Mouse (Mus musculus): ENCODE results near the gene Erbb3. TPM values are rescaled to one million over a fixed set of nuclear protein-coding genes. Genes with fewer than 3 reads are reported as not detected.
"Not testable (repeated sequence)": the region's sequence is repeated elsewhere in the genome, so short reads cannot be mapped to it uniquely, and the experiment has no call there.

Gene Erbb3
- 31.2 and 32.4 TPM in 2 replicates for polyA plus RNA-seq (2014; fragmentation: Nextera tagmentation; extraction: Ambion mirVana)

DNA sequence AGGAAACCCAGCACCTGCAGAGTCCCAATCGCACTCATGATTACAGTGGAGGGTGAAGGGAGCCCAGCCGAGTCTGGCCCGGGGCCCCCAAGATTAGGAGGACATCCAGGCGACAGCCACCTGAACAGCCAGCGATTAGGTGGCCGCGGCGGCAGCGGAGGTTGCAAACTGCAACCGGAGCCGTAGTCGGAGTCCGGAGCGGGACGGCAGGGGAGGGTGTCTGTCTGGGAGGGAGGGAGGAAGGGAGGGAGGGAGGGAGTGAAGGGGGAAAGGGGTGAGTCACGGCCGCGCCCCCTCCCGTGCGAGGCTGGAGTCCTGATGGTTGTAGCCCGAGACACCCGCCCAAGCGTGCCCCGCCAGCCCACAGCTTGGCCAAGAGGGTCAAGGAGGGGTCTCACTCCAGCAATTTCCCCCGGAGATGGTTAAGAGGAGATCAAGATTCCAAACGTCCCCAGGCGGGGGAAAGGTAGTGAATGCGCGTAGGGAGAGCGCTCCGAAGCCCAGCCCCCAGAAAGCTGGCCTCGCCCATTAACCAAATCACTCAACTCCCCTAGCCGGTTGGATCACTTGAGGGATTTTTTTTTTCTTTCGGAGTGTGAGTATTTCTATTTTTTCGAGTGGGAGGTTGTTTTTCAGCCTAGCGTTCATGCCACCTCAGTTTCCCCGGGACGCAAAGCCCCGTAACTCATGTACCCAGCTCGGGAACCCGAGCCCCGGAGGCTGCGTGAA lies at the start of gene Erbb3:
Gene Erbb3 (minus strand): TSS at position 189 of the 729 bp plus-strand sequence.
- Histone ChIP-seq H3K4me2 (ENCODE audit: low read length) (peak within 1 kb of the TSS; percentile 91), H3K9me3 (ENCODE audit: control insufficient read depth, low read length) (no peaks in the 10 kb centered on the region), H3K27me3 (replicated peaks; ENCODE audit: control insufficient read depth, insufficient read depth, low read length) (peaks cover 37% of the 10 kb centered on the region), H3K4me1 (replicated peaks; ENCODE audit: control insufficient read depth, insufficient read depth, low read length) (0 out of 2 replicates have a peak, but pooled peaks cover 3% of the 10 kb centered on the region), H3K36me3 (ENCODE audit: control insufficient read depth, insufficient read depth, low read length) (no peaks in the 10 kb centered on the region), H3K4me3 (ENCODE audit: low read depth, low read length) (peak within 1 kb of the TSS; percentile 57), H3K27ac (ENCODE audit: low read depth) (peak within 1 kb of the TSS; percentile 82), H3K9ac (ENCODE audit: low read length) (peak within 1 kb of the TSS; percentile 55)
- DNase-seq (ENCODE audit: low spot score) = peak; percentile 90
- peak; percentile 77 for ATAC-seq (replicated peaks; ENCODE audit: low FRiP score, low TSS enrichment, low read depth)
- 0% methylated on average over 42 of the region's 43 CpGs for WGBS

DNA sequence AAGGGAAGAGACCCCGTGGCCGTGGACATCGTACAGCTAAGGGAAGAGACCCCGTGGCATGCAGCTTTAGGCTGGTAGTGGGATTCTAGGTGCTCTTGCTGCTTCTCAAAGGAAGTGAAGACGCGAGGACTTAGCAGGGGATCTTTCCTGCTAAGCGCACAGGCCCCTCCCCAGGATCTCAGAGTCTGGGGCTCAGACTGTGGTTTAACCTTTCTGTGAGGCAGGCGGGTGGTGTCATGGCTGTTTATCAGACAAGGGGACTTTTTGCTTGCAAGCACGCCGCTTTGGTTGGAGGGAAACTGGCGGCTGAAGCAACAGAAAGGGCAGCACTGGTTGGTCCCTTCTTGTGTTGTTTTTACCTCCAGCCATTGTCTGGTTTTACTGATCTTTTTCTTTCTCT lies 47.6 kb upstream of the Erbb3 start:
- Histone ChIP-seq H3K27ac (ENCODE audit: low read depth) (no peak overlapping the region), H3K9ac (ENCODE audit: low read length) (no peak overlapping the region), H3K4me3 (ENCODE audit: low read depth, low read length) (no peak overlapping the region), H3K36me3 (ENCODE audit: control insufficient read depth, insufficient read depth, low read length) (peaks cover 15% of the 10 kb centered on the region; the same call in 1 of the 2 replicates), H3K4me2 (ENCODE audit: low read length) (no peak overlapping the region), H3K4me1 (replicated peaks; ENCODE audit: control insufficient read depth, insufficient read depth, low read length) (no peaks in the 10 kb centered on the region), H3K9me3 (ENCODE audit: control insufficient read depth, low read length) (no peaks in the 10 kb centered on the region), H3K27me3 (replicated peaks; ENCODE audit: control insufficient read depth, insufficient read depth, low read length) (no peaks in the 10 kb centered on the region)
- DNase-seq (ENCODE audit: low spot score) (no peak), ATAC-seq (replicated peaks; ENCODE audit: low FRiP score, low TSS enrichment, low read depth) (no peak)
- WGBS = 24% methylated on average over 11 of the region's 11 CpGs

DNA sequence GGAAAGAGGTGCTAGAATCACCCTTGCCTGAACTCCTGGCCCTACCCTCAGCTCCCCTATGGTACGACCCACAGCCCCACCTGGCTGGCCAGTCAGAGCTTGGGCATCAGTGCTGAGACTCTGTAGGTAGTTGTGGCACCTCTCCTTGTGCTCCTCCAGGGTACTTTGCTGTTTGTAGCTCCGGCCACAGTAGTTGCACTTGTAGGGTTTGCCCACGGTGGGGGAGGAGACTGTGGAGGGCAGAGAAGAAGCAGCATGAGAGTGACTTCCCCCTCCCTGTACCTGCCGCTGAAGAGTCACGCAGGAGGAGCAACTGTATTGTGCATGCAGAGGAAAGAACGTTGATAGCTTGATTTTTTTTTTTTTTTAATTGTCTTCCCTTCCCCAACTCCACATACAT lies 47.1 kb upstream of the Erbb3 start:
- 64% methylated on average over 6 of the region's 6 CpGs for WGBS

DNA sequence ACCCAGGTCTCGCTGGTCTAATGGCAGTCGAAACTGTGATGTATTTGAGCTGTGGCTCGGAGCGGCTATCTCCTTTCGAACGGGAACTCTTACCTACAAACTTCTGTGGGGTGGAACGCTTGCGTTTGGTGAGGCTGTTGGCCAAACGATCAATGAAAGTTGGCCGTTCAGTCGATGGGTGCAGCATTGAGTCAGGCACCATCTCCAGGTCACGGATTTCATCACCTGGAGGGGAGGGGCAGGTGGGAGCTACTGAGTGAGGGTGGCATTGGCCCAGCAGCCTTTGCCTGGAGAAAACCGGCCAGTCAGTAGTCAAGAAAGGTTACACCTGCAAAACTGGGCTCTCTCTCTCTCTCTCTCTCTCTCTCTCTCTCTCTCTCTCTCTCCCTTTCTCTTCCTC lies 46.2 kb upstream of the Erbb3 start:
- ATAC-seq (replicated peaks; ENCODE audit: low FRiP score, low TSS enrichment, low read depth) (no peak), DNase-seq (ENCODE audit: low spot score) (no peak)
- no peak overlapping the region for H3K4me3 ChIP-seq (ENCODE audit: low read depth, low read length)
- WGBS = 94% methylated on average over 13 of the region's 13 CpGs
- no peak overlapping the region for H3K9ac ChIP-seq (ENCODE audit: low read length)
- H3K36me3 ChIP-seq (ENCODE audit: control insufficient read depth, insufficient read depth, low read length) = peaks cover 15% of the 10 kb centered on the region; the same call in 1 of the 2 replicates
- H3K4me2 ChIP-seq (ENCODE audit: low read length) = no peak overlapping the region
- H3K27me3 ChIP-seq (replicated peaks; ENCODE audit: control insufficient read depth, insufficient read depth, low read length) = no peaks in the 10 kb centered on the region
- no peaks in the 10 kb centered on the region for H3K9me3 ChIP-seq (ENCODE audit: control insufficient read depth, low read length)
- no peak overlapping the region for H3K27ac ChIP-seq (ENCODE audit: low read depth)
- H3K4me1 ChIP-seq (replicated peaks; ENCODE audit: control insufficient read depth, insufficient read depth, low read length) = no peaks in the 10 kb centered on the region

More for the DNA sequence above, 47.1 kb upstream of the Erbb3 start:
- no peaks in the 10 kb centered on the region for H3K27me3 ChIP-seq (replicated peaks; ENCODE audit: control insufficient read depth, insufficient read depth, low read length)
- H3K4me3 ChIP-seq (ENCODE audit: low read depth, low read length) = no peak overlapping the region
- no peak overlapping the region for H3K9ac ChIP-seq (ENCODE audit: low read length)
- no peak overlapping the region for H3K27ac ChIP-seq (ENCODE audit: low read depth)
- no peaks in the 10 kb centered on the region for H3K4me1 ChIP-seq (replicated peaks; ENCODE audit: control insufficient read depth, insufficient read depth, low read length)
- no peak for ATAC-seq (replicated peaks; ENCODE audit: low FRiP score, low TSS enrichment, low read depth)
- no peaks in the 10 kb centered on the region for H3K9me3 ChIP-seq (ENCODE audit: control insufficient read depth, low read length)
- no peak for DNase-seq (ENCODE audit: low spot score)
- H3K36me3 ChIP-seq (ENCODE audit: control insufficient read depth, insufficient read depth, low read length) = peaks cover 15% of the 10 kb centered on the region; the same call in 1 of the 2 replicates
- no peak overlapping the region for H3K4me2 ChIP-seq (ENCODE audit: low read length)

DNA sequence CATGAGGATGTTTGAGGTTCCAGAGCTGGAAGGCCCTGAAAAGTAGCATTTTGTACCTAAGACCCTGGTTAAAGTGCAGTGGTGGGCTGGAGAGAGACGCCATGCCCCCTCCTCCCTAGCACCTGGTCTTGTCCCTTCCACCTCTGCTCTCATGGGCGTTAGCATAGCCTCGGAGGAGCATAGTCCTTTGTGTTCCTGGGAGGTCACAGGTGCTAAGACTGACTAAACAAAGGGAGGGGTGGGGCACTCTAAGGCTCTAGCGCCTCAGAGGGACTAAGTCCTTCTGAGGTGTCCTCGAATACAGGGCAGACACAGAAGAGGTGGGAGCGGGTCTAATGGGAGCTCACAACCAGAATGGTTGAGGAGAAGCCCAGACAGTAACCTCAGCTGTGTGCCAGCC lies 42.1 kb upstream of the Erbb3 start:
- Histone ChIP-seq H3K36me3 (ENCODE audit: control insufficient read depth, insufficient read depth, low read length) (0 out of 2 replicates have a peak, but pooled peaks cover 8% of the 10 kb centered on the region), H3K9ac (ENCODE audit: low read length) (no peak overlapping the region), H3K4me2 (ENCODE audit: low read length) (no peak overlapping the region), H3K9me3 (ENCODE audit: control insufficient read depth, low read length) (no peaks in the 10 kb centered on the region), H3K4me3 (ENCODE audit: low read depth, low read length) (no peak overlapping the region), H3K4me1 (replicated peaks; ENCODE audit: control insufficient read depth, insufficient read depth, low read length) (no peaks in the 10 kb centered on the region), H3K27me3 (replicated peaks; ENCODE audit: control insufficient read depth, insufficient read depth, low read length) (no peaks in the 10 kb centered on the region), H3K27ac (ENCODE audit: low read depth) (no peak overlapping the region)
- DNase-seq (ENCODE audit: low spot score) = no peak
- no peak for ATAC-seq (replicated peaks; ENCODE audit: low FRiP score, low TSS enrichment, low read depth)
- WGBS = 16% methylated on average over 6 of the region's 6 CpGs

DNA sequence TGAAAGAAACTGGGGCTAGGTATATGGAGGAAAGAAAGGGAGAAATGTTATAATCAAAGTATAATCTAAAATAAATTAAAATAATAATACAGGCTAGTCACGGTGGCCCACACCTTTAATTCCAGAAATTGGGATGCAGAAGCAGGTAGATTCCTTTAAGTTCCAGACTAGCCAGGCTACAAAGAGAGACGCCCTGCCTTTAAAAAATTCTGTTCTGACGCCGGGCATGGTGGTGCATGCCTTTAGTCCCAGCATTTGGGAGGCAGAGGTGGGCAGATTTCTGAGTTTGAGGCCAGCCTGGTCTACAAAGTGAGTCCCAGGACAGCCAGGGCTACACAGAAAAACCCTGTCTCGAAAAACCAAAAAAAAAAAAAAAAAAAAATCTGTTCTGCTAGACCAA lies 40.9 kb upstream of the Erbb3 start:
- H3K9me3 ChIP-seq (ENCODE audit: control insufficient read depth, low read length); H3K27ac ChIP-seq (ENCODE audit: low read depth); H3K4me1 ChIP-seq (replicated peaks; ENCODE audit: control insufficient read depth, insufficient read depth, low read length); H3K9ac ChIP-seq (ENCODE audit: low read length); H3K4me2 ChIP-seq (ENCODE audit: low read length); H3K27me3 ChIP-seq (replicated peaks; ENCODE audit: control insufficient read depth, insufficient read depth, low read length); H3K4me3 ChIP-seq (ENCODE audit: low read depth, low read length); ATAC-seq (replicated peaks; ENCODE audit: low FRiP score, low TSS enrichment, low read depth); DNase-seq (ENCODE audit: low spot score): not testable (repeated sequence)
- H3K36me3 ChIP-seq (ENCODE audit: control insufficient read depth, insufficient read depth, low read length) = peaks cover 13% of the 10 kb centered on the region
- WGBS = 91% methylated on average over 5 of the region's 5 CpGs

DNA sequence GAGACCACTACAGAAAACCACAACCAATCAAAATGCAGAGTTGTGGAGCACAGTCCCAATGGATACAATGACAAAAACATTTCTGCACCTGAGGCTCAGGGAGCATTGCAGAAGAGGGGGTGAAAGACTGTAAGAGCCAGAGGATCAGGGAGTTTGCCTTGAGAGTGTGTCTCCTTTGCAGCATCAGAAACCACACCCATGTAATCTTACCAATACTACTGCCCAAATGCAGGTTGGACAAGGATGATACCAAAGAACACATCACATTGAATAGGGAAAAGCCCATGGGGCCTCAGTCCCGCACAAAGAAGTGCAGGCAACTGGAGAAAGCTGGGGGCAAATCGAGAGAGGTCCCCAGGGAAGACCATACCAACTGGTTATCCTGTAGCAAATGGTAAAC lies 40.3 kb upstream of the Erbb3 start:
- ATAC-seq (replicated peaks; ENCODE audit: low FRiP score, low TSS enrichment, low read depth) (no peak), DNase-seq (ENCODE audit: low spot score) (no peak)
- no peak overlapping the region for H3K4me2 ChIP-seq (ENCODE audit: low read length)
- no peaks in the 10 kb centered on the region for H3K27me3 ChIP-seq (replicated peaks; ENCODE audit: control insufficient read depth, insufficient read depth, low read length)
- peaks cover 7% of the 10 kb centered on the region for H3K4me1 ChIP-seq (replicated peaks; ENCODE audit: control insufficient read depth, insufficient read depth, low read length)
- H3K9ac ChIP-seq (ENCODE audit: low read length) = no peak overlapping the region
- no peak overlapping the region for H3K27ac ChIP-seq (ENCODE audit: low read depth)
- peaks cover 17% of the 10 kb centered on the region for H3K36me3 ChIP-seq (ENCODE audit: control insufficient read depth, insufficient read depth, low read length)
- no peaks in the 10 kb centered on the region for H3K9me3 ChIP-seq (ENCODE audit: control insufficient read depth, low read length)
- WGBS = 86% methylated on average over 2 of the region's 2 CpGs
- H3K4me3 ChIP-seq (ENCODE audit: low read depth, low read length) = no peak overlapping the region

DNA sequence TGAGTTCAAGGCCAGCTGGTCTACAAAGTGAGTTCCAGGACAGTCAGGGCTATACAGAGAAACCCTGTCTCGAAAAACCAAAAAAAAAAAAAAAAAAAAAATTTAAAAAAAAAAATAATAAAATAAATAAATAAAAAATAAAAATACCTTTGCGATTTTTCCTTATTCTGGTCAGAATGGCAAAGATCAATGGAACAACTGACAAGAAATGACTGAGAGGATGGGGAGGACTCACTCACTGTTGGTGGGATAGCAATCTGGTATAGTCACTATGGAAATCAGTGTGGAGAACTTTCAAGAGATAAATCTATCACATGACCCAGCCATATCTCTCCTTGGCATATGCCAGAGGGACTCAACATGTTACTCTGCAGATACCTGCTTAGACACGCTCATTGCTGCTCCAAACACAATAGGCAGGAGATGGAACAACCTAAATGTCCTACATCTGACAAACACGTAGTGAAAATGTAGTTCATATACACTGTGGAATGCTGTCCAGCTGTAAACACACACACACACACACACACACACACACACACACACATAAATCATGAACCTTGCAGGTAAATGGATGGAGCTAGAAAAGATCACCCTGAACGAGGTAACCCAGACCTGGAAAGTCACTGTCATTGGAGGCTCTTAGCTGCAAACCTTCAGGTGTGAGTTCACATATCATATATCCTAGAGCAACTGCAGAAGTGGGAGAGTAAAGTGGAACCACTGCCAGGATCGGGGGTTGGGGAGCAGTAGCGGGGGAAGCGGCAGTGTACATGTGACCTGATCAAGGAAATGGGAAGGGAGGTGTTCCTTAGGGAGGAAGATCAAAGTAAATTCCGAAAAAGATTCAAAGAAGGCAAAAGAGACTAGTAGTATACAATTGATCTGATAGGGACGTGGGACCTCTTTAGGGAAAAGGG lies 38.2 kb upstream of the Erbb3 start:
- ATAC-seq (replicated peaks; ENCODE audit: low FRiP score, low TSS enrichment, low read depth) = no peak
- H3K4me3 ChIP-seq (ENCODE audit: low read depth, low read length) = no peak overlapping the region
- no peaks in the 10 kb centered on the region for H3K27me3 ChIP-seq (replicated peaks; ENCODE audit: control insufficient read depth, insufficient read depth, low read length)
- no peak overlapping the region for H3K4me2 ChIP-seq (ENCODE audit: low read length)
- H3K9me3 ChIP-seq (ENCODE audit: control insufficient read depth, low read length) = no peaks in the 10 kb centered on the region
- WGBS = 81% methylated on average over 10 of the region's 10 CpGs
- DNase-seq (ENCODE audit: low spot score) = no peak
- H3K36me3 ChIP-seq (ENCODE audit: control insufficient read depth, insufficient read depth, low read length) = peaks cover 30% of the 10 kb centered on the region
- H3K4me1 ChIP-seq (replicated peaks; ENCODE audit: control insufficient read depth, insufficient read depth, low read length) = peaks cover 7% of the 10 kb centered on the region
- H3K27ac ChIP-seq (ENCODE audit: low read depth) = no peak overlapping the region
- no peak overlapping the region for H3K9ac ChIP-seq (ENCODE audit: low read length)

Measured in intestine, embryonic 14.5 days (tissue).